Mouse (Mus musculus) bone marrow macrophage, adult 2 months (primary cell): ENCODE results near the gene Msln.

Experiments used
- CTCF ChIP-seq: IDR thresholded peaks from 2 replicates; pipeline ENCODE4 v1.5.1; 2012; ENCODE audit warnings: low read depth, mild to moderate bottlenecking, low read length, moderate library complexity
- POLR2A ChIP-seq: IDR thresholded peaks from 2 replicates; pipeline ENCODE4 v1.6.1; 2012; ENCODE audit warnings: mild to moderate bottlenecking, low read depth, low read length, borderline replicate concordance

DNA sequence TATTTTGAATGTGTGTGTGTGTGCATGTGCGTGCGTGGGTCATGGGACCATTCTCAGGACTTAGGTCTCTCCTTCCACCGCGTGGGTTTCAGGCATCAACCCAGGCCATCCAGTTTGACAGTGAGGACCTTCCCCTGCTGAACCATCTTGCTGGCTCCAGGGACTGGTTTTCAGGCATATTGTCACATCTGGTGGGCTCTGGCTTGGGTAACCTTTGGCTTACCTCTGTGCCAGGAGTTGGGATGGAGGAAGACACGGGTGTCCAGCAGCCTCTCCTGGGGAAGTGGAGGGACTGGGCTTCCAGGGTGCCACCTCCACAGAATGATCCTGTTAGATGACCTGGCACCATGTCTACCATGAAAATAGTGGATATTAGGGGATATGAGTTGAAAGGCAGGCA is 23.8 kb upstream of the Msln start:
- TF ChIP-seq CTCF (no peak), POLR2A (no peak)
